Mouse (Mus musculus) CH12.LX (cell line): ENCODE results near the gene Spn. TPM values are rescaled to one million over a fixed set of nuclear protein-coding genes. Genes with fewer than 3 reads are reported as not detected.
A peak's percentile ranks its signal among the peaks of the same experiment; 100 is the strongest.

ENCODE experiments used
- DNase-seq: peaks from one replicate; pipeline ENCODE4 v3.0.0-alpha.2; 2013; ENCODE audit errors: extremely low read depth
- H3K27ac ChIP-seq: 2 replicates; pipeline ENCODE4 v1.5.1; 2012; ENCODE audit warnings: low read depth, mild to moderate bottlenecking, control low read depth, moderate library complexity; ENCODE audit not compliant: insufficient read depth
- H3K27me3 ChIP-seq: replicated peaks from 2 replicates; pipeline ENCODE3; 2012; ENCODE audit warnings: inconsistent platforms
- H3K36me3 ChIP-seq, 2 experiments: replicated peaks in 1 of 2; 2 replicates each; pipeline versions ENCODE3 to v1.6.1; 2012; ENCODE audit warnings: inconsistent platforms in 1 of 2, low read length in 1 of 2, mild to moderate bottlenecking in 1 of 2, mixed read lengths in 1 of 2, moderate library complexity in 1 of 2; ENCODE audit not compliant: control insufficient read depth in 1 of 2, insufficient read depth in 1 of 2
- H3K4me1 ChIP-seq, 2 experiments: 2 replicates each; pipeline ENCODE4 v1.6.1; 2012; ENCODE audit warnings: inconsistent platforms in 1 of 2, moderate library complexity in 1 of 2; ENCODE audit not compliant: insufficient read depth in 2 of 2, control insufficient read depth in 1 of 2
- H3K4me2 ChIP-seq: 2 replicates; pipeline ENCODE4 v1.6.1; 2012; ENCODE audit warnings: low read depth, mild to moderate bottlenecking, control low read depth; ENCODE audit not compliant: poor library complexity, insufficient read depth, severe bottlenecking
- H3K4me3 ChIP-seq, 3 experiments: fragments of 150-350 bp in 1 of 3; sonication (generic) in 1 of 3; replicated peaks in 1 of 3; 2 replicates each; pipeline versions ENCODE3 to v1.5.1; 2011 to 2012; ENCODE audit warnings: low read depth in 2 of 3, low read length in 2 of 3, mild to moderate bottlenecking in 2 of 3, moderate library complexity in 2 of 3, control low read depth in 1 of 3, improper control_type of control experiment in 1 of 3, inconsistent platforms in 1 of 3, mixed read lengths in 1 of 3; ENCODE audit not compliant: poor library complexity in 1 of 3
- H3K79me2 ChIP-seq: replicated peaks from 2 replicates; pipeline ENCODE4 v1.6.1; 2012; ENCODE audit warnings: mild to moderate bottlenecking, moderate library complexity; ENCODE audit not compliant: control insufficient read depth, poor library complexity, insufficient read depth, severe bottlenecking; ENCODE audit errors: extremely low read depth
- H3K9ac ChIP-seq: 2 replicates; pipeline ENCODE4 v1.6.1; 2012; ENCODE audit warnings: low read depth, mild to moderate bottlenecking, control low read depth, moderate library complexity; ENCODE audit not compliant: insufficient read depth
- H3K9me3 ChIP-seq: replicated peaks from 2 replicates; pipeline ENCODE3; 2012; ENCODE audit warnings: low read length, inconsistent platforms, mixed read lengths
- BHLHE40 ChIP-seq: IDR thresholded peaks from 2 replicates; pipeline ENCODE4 v1.6.1; 2011; ENCODE audit warnings: mild to moderate bottlenecking, low read depth, low read length, improper control_type of control experiment
- CHD1 ChIP-seq: IDR thresholded peaks from 2 replicates; pipeline ENCODE4 v1.6.1; 2012; ENCODE audit warnings: low read depth, low read length, improper control_type of control experiment, inconsistent platforms
- CTCF ChIP-seq, 2 experiments: IDR thresholded peaks in 1 of 2; conservative IDR thresholded peaks in 1 of 2; 2 replicates each; pipeline ENCODE4 v1.5.1; 2011 to 2012; ENCODE audit warnings: low read depth in 2 of 2, low read length in 2 of 2, improper control_type of control experiment in 1 of 2, inconsistent platforms in 1 of 2, mild to moderate bottlenecking in 1 of 2, moderate library complexity in 1 of 2
- E2F4 ChIP-seq: IDR thresholded peaks from 2 replicates; pipeline ENCODE4 v1.6.1; 2011; ENCODE audit warnings: low read depth, low read length, improper control_type of control experiment; ENCODE audit not compliant: insufficient replicate concordance
- ELF1 ChIP-seq: IDR thresholded peaks from 2 replicates; pipeline ENCODE4 v1.6.1; 2014; ENCODE audit warnings: low read depth, mild to moderate bottlenecking, inconsistent platforms, low read length, improper control_type of control experiment
- ETS1 ChIP-seq: conservative IDR thresholded peaks from 2 replicates; pipeline ENCODE4 v1.6.1; 2012; ENCODE audit warnings: low read depth, mild to moderate bottlenecking, inconsistent platforms, low read length, improper control_type of control experiment, moderate library complexity
- IRF4 ChIP-seq: IDR thresholded peaks from 2 replicates; pipeline ENCODE4 v1.6.1; 2014; ENCODE audit warnings: low read depth, mild to moderate bottlenecking, inconsistent platforms, low read length, improper control_type of control experiment
- JUND ChIP-seq: conservative IDR thresholded peaks from 2 replicates; pipeline ENCODE4 v1.6.1; 2011; ENCODE audit warnings: low read depth, low read length, improper control_type of control experiment
- KAT2A ChIP-seq: IDR thresholded peaks from 2 replicates; pipeline ENCODE4 v1.6.1; 2012; ENCODE audit warnings: low read length, improper control_type of control experiment, inconsistent platforms; ENCODE audit not compliant: insufficient replicate concordance
- MAFK ChIP-seq: IDR thresholded peaks from 2 replicates; pipeline ENCODE4 v1.6.1; 2011; ENCODE audit warnings: low read length, improper control_type of control experiment; ENCODE audit not compliant: insufficient replicate concordance
- MAX ChIP-seq: IDR thresholded peaks from 2 replicates; pipeline ENCODE4 v1.6.1; 2011; ENCODE audit warnings: low read length, improper control_type of control experiment
- MAZ ChIP-seq: IDR thresholded peaks from 2 replicates; pipeline ENCODE4 v1.6.1; 2012; ENCODE audit warnings: low read depth, mild to moderate bottlenecking, inconsistent platforms, low read length, improper control_type of control experiment, moderate library complexity
- MEF2A ChIP-seq: IDR thresholded peaks from 2 replicates; pipeline ENCODE4 v1.6.1; 2014; ENCODE audit warnings: low read depth, mild to moderate bottlenecking, inconsistent platforms, low read length, improper control_type of control experiment, borderline replicate concordance
- MXI1 ChIP-seq: IDR thresholded peaks from 2 replicates; pipeline ENCODE4 v1.6.1; 2011; ENCODE audit warnings: mild to moderate bottlenecking, low read depth, low read length, improper control_type of control experiment
- MYC ChIP-seq: IDR thresholded peaks from 2 replicates; pipeline ENCODE4 v1.6.1; 2011; ENCODE audit warnings: low read depth, mild to moderate bottlenecking, improper control_type of control experiment, low read length
- NELFE ChIP-seq: IDR thresholded peaks from 2 replicates; pipeline ENCODE4 v1.6.1; 2011; ENCODE audit warnings: low read depth, low read length, improper control_type of control experiment
- NRF1 ChIP-seq: IDR thresholded peaks from 2 replicates; pipeline ENCODE4 v1.6.1; 2014; ENCODE audit warnings: low read depth, mild to moderate bottlenecking, inconsistent platforms, low read length, improper control_type of control experiment, moderate library complexity
- POLR2A ChIP-seq: IDR thresholded peaks from 2 replicates; pipeline ENCODE4 v1.6.1; 2011; ENCODE audit warnings: low read depth, mild to moderate bottlenecking, improper control_type of control experiment, low read length
- POLR2AphosphoS2 ChIP-seq: IDR thresholded peaks from 2 replicates; pipeline ENCODE4 v1.6.1; 2011; ENCODE audit warnings: low read depth, low read length, improper control_type of control experiment
- RAD21 ChIP-seq: IDR thresholded peaks from 2 replicates; pipeline ENCODE4 v1.6.1; 2011; ENCODE audit warnings: low read depth, mild to moderate bottlenecking, low read length, improper control_type of control experiment, moderate library complexity
- RCOR1 ChIP-seq: conservative IDR thresholded peaks from 2 replicates; pipeline ENCODE4 v1.6.1; 2012; ENCODE audit warnings: low read depth, mild to moderate bottlenecking, inconsistent platforms, low read length, improper control_type of control experiment
- SIN3A ChIP-seq: IDR thresholded peaks from 2 replicates; pipeline ENCODE4 v1.6.1; 2012; ENCODE audit warnings: low read length, improper control_type of control experiment, inconsistent platforms
- SMC3 ChIP-seq: IDR thresholded peaks from 2 replicates; pipeline ENCODE4 v1.6.1; 2011; ENCODE audit warnings: low read depth, low read length, improper control_type of control experiment
- TBP ChIP-seq: conservative IDR thresholded peaks from 2 replicates; pipeline ENCODE4 v1.6.1; 2011; ENCODE audit warnings: low read depth, low read length, improper control_type of control experiment
- TCF12 ChIP-seq: IDR thresholded peaks from 2 replicates; pipeline ENCODE4 v1.6.1; 2014; ENCODE audit warnings: low read depth, mild to moderate bottlenecking, inconsistent platforms, low read length, improper control_type of control experiment
- UBTF ChIP-seq: IDR thresholded peaks from 2 replicates; pipeline ENCODE4 v1.6.1; 2012; ENCODE audit warnings: low read depth, mild to moderate bottlenecking, inconsistent platforms, low read length, improper control_type of control experiment, moderate library complexity
- USF1 ChIP-seq: IDR thresholded peaks from 2 replicates; pipeline ENCODE4 v1.6.1; 2014; ENCODE audit warnings: low read depth, mild to moderate bottlenecking, inconsistent platforms, low read length, improper control_type of control experiment
- ZC3H11A ChIP-seq: IDR thresholded peaks from 2 replicates; pipeline ENCODE4 v1.6.1; 2012; ENCODE audit warnings: low read depth, mild to moderate bottlenecking, inconsistent platforms, low read length, improper control_type of control experiment
- ZKSCAN1 ChIP-seq: IDR thresholded peaks from 2 replicates; pipeline ENCODE4 v1.6.1; 2012; ENCODE audit warnings: low read depth, inconsistent platforms, low read length, improper control_type of control experiment, borderline replicate concordance
- ZMIZ1 ChIP-seq: IDR thresholded peaks from 2 replicates; pipeline ENCODE4 v1.6.1; 2012; ENCODE audit warnings: low read depth, mild to moderate bottlenecking, inconsistent platforms, low read length, improper control_type of control experiment
- ZNF384 ChIP-seq: IDR thresholded peaks from 2 replicates; pipeline ENCODE4 v1.6.1; 2012; ENCODE audit warnings: low read depth, low read length, improper control_type of control experiment, inconsistent platforms
- dilution Hi-C: fragments of 300-500 bp; cut with MboI; formaldehyde crosslinking; loops from 2 replicates; pipeline ENCODE4 v1.14.3; 2020; ENCODE audit warnings: low sequenced_read_pairs; ENCODE audit not compliant: extremely low pct_unique_long_range_greater_than_20kb, extremely low pct_ligation_motif_present
- in situ Hi-C: fragments of 300-500 bp; cut with MboI; formaldehyde crosslinking; loops from 3 replicates; pipeline ENCODE4 v1.14.3; 2019; ENCODE audit warnings: low sequenced_read_pairs, low pct_ligation_motif_present, low pct_unique_long_range_greater_than_20kb, mixed read lengths
- polyA plus RNA-seq: library from polyadenylated mRNA; unstranded; fragments of >175 nt; gene quantifications from 2 replicates; pipeline ENCODE4 v1.2.1, GENCODE M21; 2012; ENCODE audit warnings: low read depth; ENCODE audit not compliant: insufficient read length
- total RNA-seq, 2 experiments: library from RNA; depleted of rRNA; stranded (reverse); fragments of 300-350 nt in 1 of 2; fragments of >200 nt in 1 of 2; gene quantifications; 2 replicates each; pipeline ENCODE4 v1.2.3; 2012 to 2014

Spn gene
- total and polyA plus RNA-seq, 3 experiments, result 2.4 to 16.3 (median 3.3) TPM

DNA sequence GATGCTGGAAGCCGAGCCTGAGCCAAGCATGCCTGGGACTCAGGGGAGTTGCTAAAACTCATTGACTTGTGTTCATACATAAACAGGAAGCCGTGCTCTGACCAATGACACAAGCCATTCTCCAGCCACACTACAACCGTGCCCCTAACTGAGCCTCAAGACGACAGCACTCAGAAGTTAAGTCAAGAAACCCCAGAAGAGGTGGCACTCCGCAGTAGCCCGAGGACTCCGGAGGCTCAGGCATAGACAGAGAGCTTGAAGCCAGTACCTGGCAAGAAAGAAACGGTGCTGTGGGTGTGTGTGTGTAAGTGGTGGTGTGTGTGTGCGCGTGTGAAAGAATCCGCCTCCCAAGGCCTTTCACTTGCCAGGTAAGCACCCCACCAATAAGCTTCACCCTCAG lies 22.7 kb downstream of the Spn start:
- in situ Hi-C loops, result loop anchor here (10.0 kb wide), 1 partner anchor 470 kb away; the partner anchor contains the start of gene Sgf29
- H3K9me3 ChIP-seq, result no peaks in the 10 kb centered on the region
- no peak for DNase-seq
- peaks cover 39 to 87% of the 10 kb centered on the region in 2 experiments for H3K4me1 ChIP-seq
- TF ChIP-seq POLR2A (no peak), JUND (no peak)
- TF ChIP-seq, all 38 proteins: peak for 0
- Histone ChIP-seq H3K36me3 (no peaks in the 10 kb centered on the region), H3K27me3 (no peaks in the 10 kb centered on the region), H3K9ac (no peak overlapping the region), H3K4me3 (no peak overlapping the region), H3K4me2 (no peak overlapping the region), H3K27ac (no peak overlapping the region), H3K79me2 (no peaks in the 10 kb centered on the region)
- dilution Hi-C loops, result no loop called here

DNA sequence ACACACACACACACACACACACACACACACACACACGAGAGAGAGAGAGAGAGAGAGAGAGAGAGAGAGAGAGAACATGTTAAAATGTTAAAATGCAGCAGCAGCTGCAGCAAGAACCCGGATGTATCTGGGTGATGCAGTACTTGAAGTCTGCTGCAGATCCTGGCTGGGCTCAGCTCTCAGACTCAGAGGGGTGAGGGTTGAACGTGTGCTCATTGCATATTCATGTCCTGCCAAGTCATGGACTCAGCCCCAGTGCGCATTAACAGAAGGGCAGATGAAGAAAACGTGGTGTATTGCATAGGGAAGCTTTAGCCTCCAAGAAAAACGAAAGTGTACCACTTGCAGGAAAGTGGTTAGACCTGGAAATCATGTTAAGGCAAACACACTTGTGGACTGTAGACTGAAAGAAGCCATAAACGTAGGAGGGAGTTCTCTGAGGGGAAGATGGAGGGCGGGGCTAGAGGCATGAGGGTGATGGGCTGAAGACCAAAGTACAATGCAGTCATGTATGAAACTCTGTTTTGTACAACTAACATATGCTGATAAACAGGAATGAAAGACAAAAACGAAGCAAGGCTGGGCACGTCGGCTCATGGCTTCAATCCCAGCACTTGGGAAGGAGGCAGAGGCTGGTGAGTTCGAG lies 23.9 kb downstream of the Spn start:
- H3K36me3 ChIP-seq, result no peaks in the 10 kb centered on the region
- peak; percentile 81 for DNase-seq
- H3K79me2 ChIP-seq, result no peaks in the 10 kb centered on the region
- H3K4me1 ChIP-seq, result peaks cover 41 to 82% of the 10 kb centered on the region in 2 experiments
- peak overlapping the region in 1 of 3 experiments; percentile 11 for H3K4me3 ChIP-seq
- 0 out of 2 replicates have a peak overlapping the region, but pooled peaks have one; percentile 0 for H3K9ac ChIP-seq
- H3K9me3 ChIP-seq, result no peaks in the 10 kb centered on the region
- peak overlapping the region; percentile 60 for H3K4me2 ChIP-seq
- H3K27me3 ChIP-seq, result no peaks in the 10 kb centered on the region
- in situ Hi-C loops (loop anchor here (10.0 kb wide), 1 partner anchor 469 kb away; the partner anchor contains the start of gene Sgf29), dilution Hi-C loops (no loop called here)
- H3K27ac ChIP-seq, result peak overlapping the region; percentile 77
- TF ChIP-seq MAX (no peak), IRF4 (no peak; the same call in 1 of the 2 replicates), ZKSCAN1 (no peak), TBP (peak; percentile 52; the same call in 1 of the 2 replicates), RAD21 (no peak), POLR2A (peak; percentile 54), RCOR1 (no peak), ELF1 (peak; percentile 38; the same call in 1 of the 2 replicates), CTCF (conservative IDR thresholded peaks at IDR 0.05 in 1 of 2, IDR thresholded peaks at IDR 0.05 in 1 of 2; ENCODE audit: low read depth in 2 of 2, low read length in 2 of 2) (no peak), SMC3 (no peak), USF1 (no peak), ZNF384 (no peak), NRF1 (peak; percentile 55), SIN3A (no peak; the same call in 1 of the 2 replicates), MEF2A (0 out of 2 replicates have a peak, but pooled peaks have one; percentile 25), NELFE (peak; percentile 18; the same call in 1 of the 2 replicates), ETS1 (peak; percentile 64), CHD1 (no peak), MXI1 (peak; percentile 56; the same call in 1 of the 2 replicates), KAT2A (no peak), BHLHE40 (peak; percentile 79), JUND (no peak), MAFK (no peak), TCF12 (peak; percentile 46; the same call in 1 of the 2 replicates), MYC (peak; percentile 39; the same call in 1 of the 2 replicates), UBTF (no peak), ZC3H11A (no peak), E2F4 (no peak), POLR2AphosphoS2 (no peak), ZMIZ1 (peak; percentile 34; the same call in 1 of the 2 replicates), MAZ (0 out of 2 replicates have a peak, but pooled peaks have one; percentile 12)
